ENCODE assay signal across 23 mouse cellular contexts in genomic region chr2:20517853-20518252, GRCm38 (mm10).
DNase-seq lines count a peak whose midpoint lies in the region; ATAC-seq and TF ChIP-seq lines count a peak whose summit lies in the region.
"Had no signal": no experiment of that assay in that cellular context is flagged by ENCODE, and none has a peak within 500 bp of the region (broad histone marks: within the 10 kb centered on the region; RNA-seq: fewer than 3 reads in every experiment).

No protein-coding gene starts in this region.

- TF ChIP-seq CTCF in lung, postnatal 0 days (IDR thresholded peaks at IDR 0.05): no peak

- TF ChIP-seq EP300 in lung, postnatal 0 days (IDR thresholded peaks at IDR 0.05): peak; percentile 47; the same call in 1 of the 2 replicates

- H3K4me2 ChIP-seq in kidney, embryonic 15.5 days: no peak overlapping the region
- H3K4me2 ChIP-seq in lung, postnatal 0 days (replicated peaks; ENCODE audit: low read depth, low read length): no peak overlapping the region
- H3K4me2 ChIP-seq: embryonic facial prominence, embryonic 15.5 days; forebrain, embryonic 12.5 days; heart, embryonic 13.5 days; hindbrain, embryonic 15.5 days; limb, embryonic 13.5 days; liver, embryonic 12.5 days; lung, embryonic 14.5 days; midbrain, embryonic 15.5 days; neural tube, embryonic 15.5 days had no signal

- no peak overlapping the region for H3K4me3 ChIP-seq in kidney, embryonic 15.5 days (replicated peaks)
- H3K4me3 ChIP-seq in lung, postnatal 0 days (ENCODE audit: low read depth, low read length): no peak overlapping the region
- no peak overlapping the region for H3K4me3 ChIP-seq in brown adipose tissue, adult 24 weeks (ENCODE audit: insufficient read depth, low read depth, low read length)
- H3K4me3 ChIP-seq: embryonic facial prominence, embryonic 10.5 days; embryonic facial prominence, embryonic 15.5 days; forebrain, embryonic 12.5 days; heart, embryonic 13.5 days; hindbrain, embryonic 15.5 days; limb, embryonic 13.5 days; liver, embryonic 12.5 days; megakaryocyte, embryonic 14.5 days; midbrain, embryonic 15.5 days; neural tube, embryonic 15.5 days had no signal

- H3K9me3 ChIP-seq in kidney, embryonic 15.5 days (replicated peaks): 0 out of 2 replicates have a peak, but pooled peaks cover 3% of the 10 kb centered on the region
- no peaks in the 10 kb centered on the region for H3K9me3 ChIP-seq in lung, postnatal 0 days (ENCODE audit: low read length)
- H3K9me3 ChIP-seq: embryonic facial prominence, embryonic 10.5 days; embryonic facial prominence, embryonic 15.5 days; forebrain, embryonic 12.5 days; hindbrain, embryonic 15.5 days; limb, embryonic 13.5 days; liver, embryonic 12.5 days; megakaryocyte, embryonic 14.5 days; midbrain, embryonic 15.5 days; neural tube, embryonic 15.5 days had no signal

- H3K4me1 ChIP-seq in kidney, embryonic 15.5 days: peaks cover 27% of the 10 kb centered on the region
- 0 out of 2 replicates have a peak, but pooled peaks cover 4% of the 10 kb centered on the region for H3K4me1 ChIP-seq in lung, postnatal 0 days (ENCODE audit: insufficient read depth, low read depth, low read length)
- H3K4me1 ChIP-seq in brown adipose tissue, adult 24 weeks (ENCODE audit: control insufficient read depth, insufficient read depth, insufficient read length, low read length): peaks cover 11% of the 10 kb centered on the region; the same call in 1 of the 2 replicates
- H3K4me1 ChIP-seq: liver, embryonic 12.5 days had no signal

- peak overlapping the region; percentile 94; the same call in 1 of the 2 replicates for H3K27ac ChIP-seq in kidney, embryonic 15.5 days
- H3K27ac ChIP-seq in lung, postnatal 0 days (ENCODE audit: low read length): peak overlapping the region; percentile 89; the same call in 1 of the 2 replicates
- peak overlapping the region; percentile 89 for H3K27ac ChIP-seq in brown adipose tissue, adult 24 weeks (replicated peaks; ENCODE audit: low read depth, low read length)
- H3K27ac ChIP-seq: embryonic facial prominence, embryonic 10.5 days; forebrain, embryonic 12.5 days; hindbrain, embryonic 15.5 days; limb, embryonic 13.5 days; liver, embryonic 12.5 days; midbrain, embryonic 15.5 days; neural tube, embryonic 15.5 days had no signal

- 76% methylated on average over 2 of the region's 2 CpGs for WGBS in kidney, embryonic 15.5 days
- WGBS in lung, postnatal 0 days: 53% methylated on average over 2 of the region's 2 CpGs

- no peak for ATAC-seq in kidney, embryonic 15.5 days (replicated peaks; ENCODE audit: low FRiP score)
- 0 out of 2 replicates have a peak, but pooled peaks have one; percentile 11 for ATAC-seq in lung, postnatal 0 days
- ATAC-seq: activated CD4-positive, CD25-positive, alpha-beta regulatory T cell, adult 4 months; forebrain, postnatal 0 days; liver, embryonic 12.5 days; midbrain, embryonic 15.5 days had no signal

- H3K9ac ChIP-seq in kidney, embryonic 15.5 days: no peak overlapping the region
- no peak overlapping the region for H3K9ac ChIP-seq in lung, postnatal 0 days (replicated peaks; ENCODE audit: low read depth)
- H3K9ac ChIP-seq: embryonic facial prominence, embryonic 15.5 days; forebrain, embryonic 12.5 days; forebrain, postnatal 0 days; heart, embryonic 13.5 days; hindbrain, embryonic 15.5 days; limb, embryonic 13.5 days; liver, embryonic 12.5 days; lung, embryonic 14.5 days; midbrain, embryonic 15.5 days; neural tube, embryonic 15.5 days had no signal

- no peaks in the 10 kb centered on the region for H3K36me3 ChIP-seq in kidney, embryonic 15.5 days
- no peaks in the 10 kb centered on the region for H3K36me3 ChIP-seq in lung, postnatal 0 days (ENCODE audit: insufficient read depth, low read length)
- H3K36me3 ChIP-seq: embryonic facial prominence, embryonic 10.5 days; embryonic facial prominence, embryonic 15.5 days; forebrain, embryonic 12.5 days; heart, embryonic 13.5 days; hindbrain, embryonic 15.5 days; limb, embryonic 13.5 days; liver, embryonic 12.5 days; midbrain, embryonic 15.5 days; neural tube, embryonic 15.5 days had no signal

- no peaks in the 10 kb centered on the region for H3K27me3 ChIP-seq in kidney, embryonic 15.5 days
- H3K27me3 ChIP-seq in lung, postnatal 0 days (replicated peaks; ENCODE audit: insufficient read depth, low read length): no peaks in the 10 kb centered on the region
- H3K27me3 ChIP-seq: embryonic facial prominence, embryonic 15.5 days; forebrain, embryonic 12.5 days; heart, embryonic 13.5 days; limb, embryonic 13.5 days had no signal

- DNase-seq in kidney, postnatal 14 days: no peak
- DNase-seq in lung, postnatal 0 days (ENCODE audit: low spot score): peak; percentile 61
- no peak for DNase-seq in lung, postnatal 10 days
- DNase-seq in lung, postnatal 36 days: peak; percentile 33
- DNase-seq: B cell, adult 2 months; cerebellum, postnatal 14 days; forebrain, postnatal 0 days; gastrocnemius, postnatal 10 days; spleen, adult 18-20 months had no signal

Comparison
In these comparisons a context has a peak if more than half of its experiments do, and no peak if none do; other contexts are left out.
1. DNase-seq: peak in lung, postnatal 0 days (single experiment) and lung, postnatal 36 days (single experiment); none in kidney, postnatal 14 days (single experiment) and lung, postnatal 10 days (single experiment).
2. Peak in every context shown above with its lines, with median percentiles within 50 percentile points of each other: H3K27ac ChIP-seq.